Mouse (Mus musculus): ENCODE measurements at regions not wholly inside any gene's neighbourhood (a gene's known extent, or its start where the extent isn't known, plus 50 kb on each side); places are given as distances from the start of the nearest gene placed in this dataset.

DNA sequence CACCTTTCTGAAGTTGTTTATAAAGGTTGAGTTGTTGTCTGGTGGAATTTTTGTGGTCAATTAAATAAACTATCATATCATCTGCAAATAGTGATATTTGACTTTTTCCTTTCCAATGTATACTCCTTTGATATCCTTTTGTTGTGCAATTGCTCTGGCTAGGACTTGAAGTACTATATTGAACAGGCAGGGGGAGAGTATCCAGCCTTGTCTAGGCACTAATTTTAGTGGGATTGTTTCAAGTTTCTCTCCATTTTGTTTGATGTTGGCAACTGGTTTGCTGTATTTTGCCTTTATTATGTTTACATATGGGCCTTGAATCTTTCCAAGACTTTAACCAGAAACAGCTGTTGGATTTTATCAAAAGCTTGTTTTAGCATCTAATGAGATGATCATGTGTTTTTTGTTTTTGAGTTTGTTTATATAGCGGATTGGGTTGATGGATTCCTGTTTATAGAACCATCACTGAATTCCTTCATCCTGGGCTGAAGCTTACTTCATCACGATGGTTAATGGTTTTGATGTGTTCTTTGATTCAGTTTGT is 383.3 kb downstream of the Amd2 start:
- Histone ChIP-seq H3K4me3 (ENCODE audit: low read length) (no peak overlapping the region), H3K36me3 (ENCODE audit: insufficient read depth, low read length) (no peaks in the 10 kb centered on the region), H3K9me3 (ENCODE audit: low read length) (no peaks in the 10 kb centered on the region), H3K27me3 (ENCODE audit: insufficient read depth, low read length) (no peaks in the 10 kb centered on the region), H3K4me2 (ENCODE audit: low read depth, low read length) (no peak overlapping the region), H3K4me1 (ENCODE audit: insufficient read depth, low read length) (no peaks in the 10 kb centered on the region), H3K9ac (replicated peaks; ENCODE audit: low read length) (no peak overlapping the region), H3K27ac (no peak overlapping the region)
- 84% methylated on average over 2 of the region's 2 CpGs for WGBS
- DNase-seq (ENCODE audit: low spot score) (no peak), ATAC-seq (no peak)
- no peak for TF ChIP-seq CTCF (IDR thresholded peaks at IDR 0.05; ENCODE audit: low read depth)

- Histone ChIP-seq H3K4me3 (ENCODE audit: low read length) (no peak overlapping the region), H3K36me3 (ENCODE audit: insufficient read depth, low read length) (no peaks in the 10 kb centered on the region), H3K4me2 (ENCODE audit: low read depth, low read length) (no peak overlapping the region), H3K9me3 (ENCODE audit: low read length) (no peaks in the 10 kb centered on the region), H3K4me1 (ENCODE audit: insufficient read depth, low read length) (no peaks in the 10 kb centered on the region), H3K27ac (no peak overlapping the region), H3K9ac (replicated peaks; ENCODE audit: low read length) (no peak overlapping the region), H3K27me3 (ENCODE audit: insufficient read depth, low read length) (no peaks in the 10 kb centered on the region)
- ATAC-seq (peak; percentile 66), DNase-seq (ENCODE audit: low spot score) (peak; percentile 1)
- TF ChIP-seq CTCF (IDR thresholded peaks at IDR 0.05; ENCODE audit: low read depth) = no peak
These were observed 412.9 kb downstream of the Amd2 start for GRCm38 (mm10) chr10:35298775-35299174.

DNA sequence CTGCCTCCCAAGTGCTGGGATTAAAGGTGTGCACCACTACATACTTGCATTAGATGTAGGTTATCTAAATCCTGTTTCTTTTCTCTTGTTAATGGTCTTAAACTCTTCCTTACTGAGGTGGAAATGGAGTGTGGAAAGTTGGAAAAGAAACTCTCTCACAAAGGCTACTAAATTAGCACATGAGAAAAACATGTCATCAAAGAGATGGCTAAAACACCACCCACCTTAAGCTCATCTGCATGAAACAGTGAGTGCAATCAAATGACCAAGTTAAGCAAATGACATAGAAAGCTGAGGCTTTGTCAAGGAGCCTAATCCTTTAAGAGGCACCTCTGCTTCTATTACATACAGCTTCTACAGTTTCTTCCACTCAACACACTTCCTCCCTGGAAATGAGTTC is 446.6 kb downstream of the Amd2 start:
- H3K36me3 ChIP-seq (ENCODE audit: insufficient read depth, low read length) = no peaks in the 10 kb centered on the region
- ATAC-seq (no peak), DNase-seq (ENCODE audit: low spot score) (no peak)
- no peaks in the 10 kb centered on the region for H3K27me3 ChIP-seq (ENCODE audit: insufficient read depth, low read length)
- H3K4me1 ChIP-seq (ENCODE audit: insufficient read depth, low read length) = no peaks in the 10 kb centered on the region
- TF ChIP-seq CTCF (IDR thresholded peaks at IDR 0.05; ENCODE audit: low read depth) = no peak
- H3K4me3 ChIP-seq (ENCODE audit: low read length) = no peak overlapping the region
- H3K27ac ChIP-seq = no peak overlapping the region
- no peak overlapping the region for H3K9ac ChIP-seq (replicated peaks; ENCODE audit: low read length)
- no peaks in the 10 kb centered on the region for H3K9me3 ChIP-seq (ENCODE audit: low read length)
- no peak overlapping the region for H3K4me2 ChIP-seq (ENCODE audit: low read depth, low read length)

- Histone ChIP-seq H3K36me3 (ENCODE audit: insufficient read depth, low read length) (no peaks in the 10 kb centered on the region), H3K4me3 (ENCODE audit: low read length) (no peak overlapping the region), H3K27me3 (ENCODE audit: insufficient read depth, low read length) (no peaks in the 10 kb centered on the region), H3K9ac (replicated peaks; ENCODE audit: low read length) (no peak overlapping the region), H3K4me1 (ENCODE audit: insufficient read depth, low read length) (no peaks in the 10 kb centered on the region), H3K9me3 (ENCODE audit: low read length) (no peaks in the 10 kb centered on the region), H3K4me2 (ENCODE audit: low read depth, low read length) (no peak overlapping the region), H3K27ac (no peak overlapping the region)
- DNase-seq (ENCODE audit: low spot score) = no peak
- TF ChIP-seq CTCF (IDR thresholded peaks at IDR 0.05; ENCODE audit: low read depth) = no peak
- WGBS = 7% methylated on average over 1 of the region's 1 CpGs
- ATAC-seq = no peak
These were observed 475.3 kb downstream of the Amd2 start for GRCm38 (mm10) chr10:35236431-35236830.

GRCm38 (mm10) chr10:35235260-35235659 is 476.4 kb downstream of the Amd2 start:
- ATAC-seq = no peak
- 63% methylated on average over 2 of the region's 2 CpGs for WGBS
- no peak overlapping the region for H3K9ac ChIP-seq (replicated peaks; ENCODE audit: low read length)

DNA sequence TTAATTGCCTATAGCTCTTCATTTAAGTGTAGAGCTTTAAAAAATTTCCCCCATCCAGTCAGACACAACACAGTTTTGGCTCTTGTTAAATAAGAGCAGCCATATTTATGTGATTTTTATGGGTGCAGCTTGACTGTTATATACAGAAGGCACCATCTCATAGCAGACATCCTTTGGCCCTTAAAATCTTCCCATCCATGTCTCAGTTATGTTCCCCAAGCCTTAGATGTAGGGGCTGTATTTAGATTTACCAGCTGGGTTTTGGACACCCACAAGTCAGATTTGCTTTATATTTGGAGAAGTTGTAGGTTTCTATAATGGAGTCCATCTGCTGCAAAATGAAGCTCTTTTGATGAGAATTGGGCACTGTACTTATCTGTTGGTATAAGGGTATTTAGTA is 482.2 kb downstream of the Amd2 start:
- TF ChIP-seq CTCF (IDR thresholded peaks at IDR 0.05; ENCODE audit: low read depth) = no peak
- no peak overlapping the region for H3K9ac ChIP-seq (replicated peaks; ENCODE audit: low read length)
- H3K4me3 ChIP-seq (ENCODE audit: low read length) = no peak overlapping the region
- H3K4me2 ChIP-seq (ENCODE audit: low read depth, low read length) = no peak overlapping the region
- H3K4me1 ChIP-seq (ENCODE audit: insufficient read depth, low read length) = no peaks in the 10 kb centered on the region
- H3K36me3 ChIP-seq (ENCODE audit: insufficient read depth, low read length) = no peaks in the 10 kb centered on the region
- DNase-seq (ENCODE audit: low spot score) (no peak), ATAC-seq (no peak)
- no peaks in the 10 kb centered on the region for H3K27me3 ChIP-seq (ENCODE audit: insufficient read depth, low read length)
- H3K9me3 ChIP-seq (ENCODE audit: low read length) = peaks cover 5% of the 10 kb centered on the region; the same call in 1 of the 2 replicates
- H3K27ac ChIP-seq = no peak overlapping the region

More at GRCm38 (mm10) chr10:35235260-35235659, 476.4 kb downstream of the Amd2 start:
- no peaks in the 10 kb centered on the region for H3K27me3 ChIP-seq (ENCODE audit: insufficient read depth, low read length)
- H3K4me2 ChIP-seq (ENCODE audit: low read depth, low read length) = no peak overlapping the region
- no peaks in the 10 kb centered on the region for H3K36me3 ChIP-seq (ENCODE audit: insufficient read depth, low read length)
- no peaks in the 10 kb centered on the region for H3K4me1 ChIP-seq (ENCODE audit: insufficient read depth, low read length)
- DNase-seq (ENCODE audit: low spot score) = no peak
- no peak overlapping the region for H3K27ac ChIP-seq
- no peak overlapping the region for H3K4me3 ChIP-seq (ENCODE audit: low read length)
- no peak for TF ChIP-seq CTCF (IDR thresholded peaks at IDR 0.05; ENCODE audit: low read depth)
- no peaks in the 10 kb centered on the region for H3K9me3 ChIP-seq (ENCODE audit: low read length)
